Mouse (Mus musculus) ES-Bruce4 (cell line): Measurements from ENCODE around the gene Tlx3. TPM values are rescaled to one million over a fixed set of nuclear protein-coding genes. Genes with fewer than 3 reads are reported as not detected.
A peak's percentile ranks its signal among the peaks of the same experiment; 100 is the strongest.

Experiments used
- H3K27ac ChIP-seq: 2 replicates; pipeline ENCODE4 v1.5.1; 2012; ENCODE audit warnings: low read length, inconsistent platforms; ENCODE audit not compliant: insufficient read depth
- H3K27me3 ChIP-seq: 2 replicates; pipeline ENCODE4 v1.6.1; 2012; ENCODE audit warnings: mild to moderate bottlenecking, low read length, inconsistent platforms; ENCODE audit not compliant: control insufficient read depth, poor library complexity, insufficient read depth, severe bottlenecking
- H3K36me3 ChIP-seq: 2 replicates; pipeline ENCODE4 v1.6.1; 2012; ENCODE audit warnings: inconsistent platforms, mild to moderate bottlenecking, low read length, moderate library complexity; ENCODE audit not compliant: control insufficient read depth, poor library complexity, insufficient read depth, severe bottlenecking
- H3K4me1 ChIP-seq: one replicate; pipeline ENCODE4 v1.8.1; 2011; ENCODE audit warnings: low read length; ENCODE audit not compliant: control insufficient read depth, insufficient read depth
- H3K4me3 ChIP-seq: 2 replicates; pipeline ENCODE4 v1.5.1; 2011; ENCODE audit warnings: low read depth, mild to moderate bottlenecking, low read length
- H3K9ac ChIP-seq: 2 replicates; pipeline ENCODE4 v1.6.1; 2012; ENCODE audit warnings: low read depth, mild to moderate bottlenecking, inconsistent platforms; ENCODE audit not compliant: poor library complexity, severe bottlenecking
- H3K9me3 ChIP-seq: replicated peaks from 2 replicates; pipeline ENCODE4 v1.6.1; 2012; ENCODE audit warnings: mild to moderate bottlenecking, low read length, inconsistent platforms; ENCODE audit not compliant: control insufficient read depth, poor library complexity, insufficient read depth, severe bottlenecking
- CTCF ChIP-seq: IDR thresholded peaks from one replicate; pipeline ENCODE4 v1.8.1; 2011; ENCODE audit warnings: low read depth, low read length
- EP300 ChIP-seq: IDR thresholded peaks from 2 replicates; pipeline ENCODE4 v1.6.1; 2011; ENCODE audit warnings: low read depth, low read length; ENCODE audit not compliant: insufficient read depth
- POLR2A ChIP-seq: IDR thresholded peaks from one replicate; pipeline ENCODE4 v1.8.1; 2011; ENCODE audit warnings: low read length; ENCODE audit not compliant: insufficient read depth
- polyA plus RNA-seq: library from polyadenylated mRNA; stranded (reverse); fragments of >200 nt; gene quantifications from 2 replicates; pipeline ENCODE4 v1.2.4, GENCODE M21; 2011; ENCODE audit warnings: low read depth; ENCODE audit not compliant: missing spikeins, insufficient read depth, insufficient read length

The Tlx3 gene
- polyA plus RNA-seq, 1 experiment = not detected

GRCm38 (mm10) chr11:33157453-33158196 lies 45.8 kb downstream of the Tlx3 start:
- no peaks in the 10 kb centered on the region; the same call in 1 of the 2 replicates for H3K27me3 ChIP-seq
- H3K9ac ChIP-seq = peak overlapping the region; percentile 48; the same call in 1 of the 2 replicates
- peaks cover 96% of the 10 kb centered on the region for H3K36me3 ChIP-seq
- H3K4me1 ChIP-seq = peaks cover 2% of the 10 kb centered on the region
- TF ChIP-seq EP300 (no peak), CTCF (no peak), POLR2A (no peak)
- H3K9me3 ChIP-seq = no peaks in the 10 kb centered on the region
- H3K27ac ChIP-seq = no peak overlapping the region
- H3K4me3 ChIP-seq = no peak overlapping the region

GRCm38 (mm10) chr11:33156436-33157015 lies 46.9 kb downstream of the Tlx3 start:
- Histone ChIP-seq H3K27ac (no peak overlapping the region), H3K36me3 (peaks cover 95% of the 10 kb centered on the region)

GRCm38 (mm10) chr11:33154459-33154858 lies 48.9 kb downstream of the Tlx3 start:
- H3K36me3 ChIP-seq = peaks cover 89% of the 10 kb centered on the region
- H3K27me3 ChIP-seq = no peaks in the 10 kb centered on the region; the same call in 1 of the 2 replicates
- H3K4me3 ChIP-seq = no peak overlapping the region
- no peak overlapping the region for H3K9ac ChIP-seq
- no peaks in the 10 kb centered on the region for H3K9me3 ChIP-seq
- H3K27ac ChIP-seq = no peak overlapping the region
- TF ChIP-seq EP300 (no peak), POLR2A (no peak), CTCF (no peak)
- H3K4me1 ChIP-seq = peaks cover 2% of the 10 kb centered on the region

More at GRCm38 (mm10) chr11:33156436-33157015, 46.9 kb downstream of the Tlx3 start:
- no peak overlapping the region for H3K4me3 ChIP-seq
- TF ChIP-seq CTCF (no peak), POLR2A (no peak), EP300 (no peak)
- peaks cover 2% of the 10 kb centered on the region for H3K4me1 ChIP-seq
- no peak overlapping the region for H3K9ac ChIP-seq
- no peaks in the 10 kb centered on the region for H3K9me3 ChIP-seq
- no peaks in the 10 kb centered on the region; the same call in 1 of the 2 replicates for H3K27me3 ChIP-seq

GRCm38 (mm10) chr11:33152997-33153396 lies 50.4 kb downstream of the Tlx3 start:
- Histone ChIP-seq H3K4me3 (no peak overlapping the region), H3K27ac (no peak overlapping the region), H3K9ac (no peak overlapping the region), H3K9me3 (no peaks in the 10 kb centered on the region), H3K4me1 (no peaks in the 10 kb centered on the region), H3K36me3 (peaks cover 74% of the 10 kb centered on the region), H3K27me3 (no peaks in the 10 kb centered on the region; the same call in 1 of the 2 replicates)
- TF ChIP-seq POLR2A (no peak), EP300 (no peak), CTCF (no peak)

GRCm38 (mm10) chr11:33151780-33152145 lies 51.6 kb downstream of the Tlx3 start:
- Histone ChIP-seq H3K4me1 (no peaks in the 10 kb centered on the region), H3K9me3 (no peaks in the 10 kb centered on the region), H3K36me3 (peaks cover 63% of the 10 kb centered on the region), H3K4me3 (no peak overlapping the region), H3K27me3 (peaks cover 3% of the 10 kb centered on the region; the same call in 1 of the 2 replicates), H3K27ac (no peak overlapping the region), H3K9ac (no peak overlapping the region)
- TF ChIP-seq EP300 (no peak), POLR2A (no peak), CTCF (no peak)

- Histone ChIP-seq H3K36me3 (peaks cover 58% of the 10 kb centered on the region), H3K4me1 (no peaks in the 10 kb centered on the region), H3K4me3 (no peak overlapping the region), H3K27ac (peak overlapping the region; percentile 38; the same call in 1 of the 2 replicates), H3K9me3 (no peaks in the 10 kb centered on the region), H3K27me3 (peaks cover 3% of the 10 kb centered on the region; the same call in 1 of the 2 replicates), H3K9ac (no peak overlapping the region)
- TF ChIP-seq POLR2A (no peak), EP300 (no peak), CTCF (no peak)
These were observed 52.1 kb downstream of the Tlx3 start for GRCm38 (mm10) chr11:33151128-33151779.

Other genes with a start within 250 kb of the Tlx3 start
- gene Fgf18, start 56.2 kb downstream of the Tlx3 start, polyA plus RNA-seq = 0.82 and 1.4 TPM in 2 replicates
- 4,703 and 5,189 TPM in 2 replicates for gene Npm1, start 40.4 kb downstream of the Tlx3 start, polyA plus RNA-seq
- gene Gm12117, start 73.1 kb upstream of the Tlx3 start, polyA plus RNA-seq = 1.1 TPM in 1 of 2 replicates, not detected in the other